Mouse (Mus musculus): Measurements from ENCODE around the gene Sod3. TPM values are rescaled to one million over a fixed set of nuclear protein-coding genes. Genes with fewer than 3 reads are reported as not detected.

The Sod3 gene
- polyA plus RNA-seq, 1 experiment from 2014 or later, result 0.14 TPM

DNA sequence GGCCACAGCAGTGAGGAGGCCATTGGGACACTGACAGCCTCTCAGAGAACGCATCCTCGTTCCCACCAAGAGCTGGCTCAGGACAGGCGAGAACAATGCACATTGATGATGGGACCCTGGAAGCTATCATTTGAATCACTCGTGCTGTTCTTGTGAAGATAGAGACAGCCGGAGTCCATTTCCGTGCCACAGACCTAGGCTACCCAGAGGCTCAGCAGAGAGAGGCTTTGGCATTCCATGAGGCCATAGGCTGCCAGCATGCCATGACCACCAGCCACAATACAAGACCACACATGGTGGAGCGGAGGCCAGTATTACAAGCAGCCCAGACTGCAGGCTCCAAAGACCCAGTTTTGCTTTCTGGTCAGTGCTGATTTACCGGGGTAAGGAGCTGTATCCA is 19.2 kb downstream of the Sod3 start:
- Histone ChIP-seq H3K9me3 (replicated peaks) (no peaks in the 10 kb centered on the region), H3K27me3 (replicated peaks) (no peaks in the 10 kb centered on the region), H3K9ac (no peak overlapping the region), H3K4me3 (no peak overlapping the region), H3K27ac (ENCODE audit: poor library complexity, severe bottlenecking) (no peak overlapping the region), H3K4me1 (replicated peaks) (no peaks in the 10 kb centered on the region), H3K4me2 (no peak overlapping the region), H3K36me3 (no peaks in the 10 kb centered on the region)
- 78% methylated on average over 8 of the region's 8 CpGs for WGBS
- ATAC-seq (ENCODE audit: insufficient number of reproducible peaks, low FRiP score), result no peak

DNA sequence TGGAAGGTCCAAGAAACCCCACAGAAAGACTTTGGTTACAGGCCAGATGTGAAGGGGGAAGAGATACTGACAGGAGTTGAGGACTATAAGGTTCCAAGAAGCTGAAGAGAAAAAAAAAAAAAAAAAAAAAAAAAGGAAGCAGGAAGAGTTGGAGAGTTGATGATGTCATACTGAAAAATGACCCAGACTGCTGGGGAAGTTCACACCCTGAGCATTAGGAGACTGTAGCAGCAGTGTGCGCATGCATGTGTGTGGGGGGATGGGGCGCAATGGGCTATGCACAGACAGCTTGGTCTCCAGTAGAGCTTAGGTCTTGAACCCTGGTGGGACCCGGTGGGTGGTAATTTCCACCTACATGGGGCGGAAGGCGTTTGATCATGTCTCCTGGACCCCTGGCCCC is 20.2 kb downstream of the Sod3 start:
- no peaks in the 10 kb centered on the region for H3K4me1 ChIP-seq (replicated peaks)
- ATAC-seq (ENCODE audit: insufficient number of reproducible peaks, low FRiP score), result no peak
- WGBS, result 74% methylated on average over 5 of the region's 5 CpGs
- no peaks in the 10 kb centered on the region for H3K27me3 ChIP-seq (replicated peaks)
- H3K36me3 ChIP-seq, result no peaks in the 10 kb centered on the region
- H3K27ac ChIP-seq (ENCODE audit: poor library complexity, severe bottlenecking), result no peak overlapping the region
- H3K9ac ChIP-seq, result no peak overlapping the region
- no peaks in the 10 kb centered on the region for H3K9me3 ChIP-seq (replicated peaks)
- H3K4me3 ChIP-seq, result no peak overlapping the region
- H3K4me2 ChIP-seq, result no peak overlapping the region

DNA sequence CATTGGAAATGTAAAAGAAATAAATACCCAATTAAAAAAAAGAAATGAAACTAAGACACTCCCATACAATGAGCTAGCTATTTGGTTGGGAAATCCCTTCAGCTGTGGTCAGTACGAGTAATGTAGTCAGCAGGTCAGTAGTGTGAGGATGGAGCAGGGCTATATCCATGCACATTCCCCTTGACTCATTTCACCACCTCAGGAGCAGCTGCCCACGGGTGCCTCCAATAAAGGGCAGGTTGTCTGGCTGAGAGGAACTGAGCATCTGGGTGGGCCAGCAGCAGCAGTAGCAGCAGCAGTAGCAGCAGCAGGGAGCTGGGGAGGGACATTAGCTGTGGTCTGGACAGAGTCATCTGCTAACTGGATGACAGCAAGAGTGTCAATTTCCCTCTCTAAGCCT is 22.4 kb downstream of the Sod3 start:
- no peaks in the 10 kb centered on the region for H3K4me1 ChIP-seq (replicated peaks)
- no peak overlapping the region for H3K4me2 ChIP-seq
- no peak overlapping the region for H3K4me3 ChIP-seq
- 0 out of 2 replicates have a peak, but pooled peaks cover 4% of the 10 kb centered on the region for H3K9me3 ChIP-seq (replicated peaks)
- no peak overlapping the region for H3K9ac ChIP-seq
- no peak for ATAC-seq (ENCODE audit: insufficient number of reproducible peaks, low FRiP score)
- WGBS, result 53% methylated on average over 2 of the region's 2 CpGs
- H3K36me3 ChIP-seq, result peaks cover 8% of the 10 kb centered on the region; the same call in 1 of the 2 replicates
- no peaks in the 10 kb centered on the region for H3K27me3 ChIP-seq (replicated peaks)
- no peak overlapping the region for H3K27ac ChIP-seq (ENCODE audit: poor library complexity, severe bottlenecking)

DNA sequence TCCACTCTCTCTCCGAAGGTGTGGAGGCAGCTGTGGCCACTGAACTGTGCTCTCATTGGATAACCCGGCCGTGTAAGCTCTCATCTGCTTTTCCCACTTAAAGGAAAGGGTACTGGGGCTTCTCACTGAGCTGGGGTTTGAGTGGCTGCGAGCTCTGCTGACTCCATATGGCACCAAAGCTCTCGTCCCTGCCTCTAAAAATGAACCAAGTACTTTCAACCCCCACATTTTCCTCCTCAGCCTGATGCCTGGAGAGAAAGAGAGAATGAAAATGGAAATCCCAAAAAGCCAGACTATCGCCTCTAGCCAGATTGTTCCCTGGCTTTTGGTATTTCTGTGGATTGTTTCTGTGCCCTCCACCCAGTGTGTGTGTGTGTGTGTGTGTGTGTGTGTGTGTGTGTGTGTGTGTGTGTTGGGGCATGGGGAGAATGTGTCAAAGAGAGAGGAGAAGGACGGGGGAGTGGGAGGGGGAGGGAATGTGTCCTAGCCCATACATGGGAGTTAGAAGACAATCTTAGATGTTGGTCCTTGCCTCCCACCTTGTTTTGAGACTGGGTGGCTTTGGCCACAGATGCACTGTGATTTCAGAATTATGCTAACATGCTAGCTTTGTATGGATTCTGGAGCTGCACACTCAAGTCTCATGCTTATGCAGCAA is 24.6 kb downstream of the Sod3 start:
- no peak for ATAC-seq (ENCODE audit: insufficient number of reproducible peaks, low FRiP score)
- 72% methylated on average over 7 of the region's 7 CpGs for WGBS

DNA sequence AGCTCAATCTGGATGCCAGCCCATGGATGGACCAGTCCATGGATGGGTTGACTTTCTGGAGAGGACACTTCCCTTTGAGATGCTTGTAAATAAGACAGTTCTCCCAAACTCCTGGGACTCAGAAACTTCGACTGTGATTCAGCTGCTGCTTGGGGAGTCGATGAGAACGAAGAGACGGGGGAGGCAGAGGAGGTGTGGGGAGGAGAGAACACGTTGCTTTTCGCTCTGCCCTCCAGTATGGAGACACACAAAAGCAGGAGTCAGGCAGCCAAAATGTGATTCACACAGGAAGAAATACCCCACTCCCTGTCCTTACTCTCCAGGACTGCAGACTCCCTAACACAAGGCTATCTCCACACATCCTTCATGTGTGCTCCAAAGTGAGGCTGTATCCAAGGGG is 26.8 kb downstream of the Sod3 start:
- 87% methylated on average over 6 of the region's 6 CpGs for WGBS
- Histone ChIP-seq H3K4me3 (no peak overlapping the region), H3K27ac (ENCODE audit: poor library complexity, severe bottlenecking) (no peak overlapping the region), H3K36me3 (peaks cover 8% of the 10 kb centered on the region; the same call in 1 of the 2 replicates), H3K27me3 (replicated peaks) (no peaks in the 10 kb centered on the region), H3K4me1 (replicated peaks) (no peaks in the 10 kb centered on the region), H3K9me3 (replicated peaks) (0 out of 2 replicates have a peak, but pooled peaks cover 4% of the 10 kb centered on the region), H3K9ac (no peak overlapping the region), H3K4me2 (no peak overlapping the region)
- ATAC-seq (ENCODE audit: insufficient number of reproducible peaks, low FRiP score), result no peak

More for the DNA sequence above, 24.6 kb downstream of the Sod3 start:
- Histone ChIP-seq H3K9ac (no peak overlapping the region), H3K36me3 (peaks cover 8% of the 10 kb centered on the region; the same call in 1 of the 2 replicates), H3K9me3 (replicated peaks) (0 out of 2 replicates have a peak, but pooled peaks cover 4% of the 10 kb centered on the region), H3K4me1 (replicated peaks) (no peaks in the 10 kb centered on the region), H3K4me3 (no peak overlapping the region), H3K27me3 (replicated peaks) (no peaks in the 10 kb centered on the region), H3K27ac (ENCODE audit: poor library complexity, severe bottlenecking) (no peak overlapping the region), H3K4me2 (no peak overlapping the region)

DNA sequence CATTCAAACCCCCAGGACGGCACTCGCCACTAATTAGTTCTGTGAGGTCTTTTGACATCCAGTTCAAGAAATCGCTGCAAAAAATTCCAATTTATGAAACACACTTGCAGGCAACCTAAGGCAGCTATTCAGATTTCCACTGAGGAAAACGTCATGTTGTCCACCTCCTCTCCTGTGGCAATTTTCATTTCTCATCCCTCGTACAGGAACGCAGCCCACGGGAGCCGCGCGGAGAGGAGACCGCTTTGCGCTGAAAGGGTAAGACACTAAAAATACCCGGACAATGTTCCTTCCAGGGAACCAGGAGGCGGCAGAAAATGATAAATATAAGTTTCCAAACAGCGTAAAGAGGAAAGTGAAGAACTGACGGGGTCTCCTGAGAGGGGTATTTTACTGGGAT is 27.9 kb downstream of the Sod3 start:
- no peaks in the 10 kb centered on the region for H3K27me3 ChIP-seq (replicated peaks)
- H3K4me1 ChIP-seq (replicated peaks), result no peaks in the 10 kb centered on the region
- H3K9me3 ChIP-seq (replicated peaks), result 0 out of 2 replicates have a peak, but pooled peaks cover 4% of the 10 kb centered on the region
- no peak overlapping the region for H3K27ac ChIP-seq (ENCODE audit: poor library complexity, severe bottlenecking)
- no peak overlapping the region for H3K9ac ChIP-seq
- no peak overlapping the region for H3K4me3 ChIP-seq
- 85% methylated on average over 16 of the region's 16 CpGs for WGBS
- no peak overlapping the region for H3K4me2 ChIP-seq
- no peak for ATAC-seq (ENCODE audit: insufficient number of reproducible peaks, low FRiP score)
- peaks cover 8% of the 10 kb centered on the region; the same call in 1 of the 2 replicates for H3K36me3 ChIP-seq

DNA sequence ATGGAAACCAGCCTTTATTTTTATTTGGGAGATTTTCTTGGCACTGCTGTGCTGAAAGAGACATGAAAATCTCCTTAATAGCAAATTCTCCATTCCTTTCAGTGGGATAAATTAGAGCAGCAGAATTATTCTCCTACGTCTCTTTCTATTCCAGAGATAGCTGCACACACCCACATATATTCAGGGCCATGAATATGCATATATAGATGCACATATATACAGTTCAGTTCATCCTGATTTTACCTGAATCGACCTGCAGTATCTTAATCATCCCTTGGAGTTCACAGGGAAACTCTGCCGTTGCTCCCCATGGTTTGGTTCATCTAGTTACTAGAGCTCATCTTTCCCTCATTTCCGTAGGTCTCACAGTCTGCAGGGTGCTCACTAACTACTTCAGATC is 30.2 kb downstream of the Sod3 start:
- Histone ChIP-seq H3K4me1 (replicated peaks) (no peaks in the 10 kb centered on the region), H3K27me3 (replicated peaks) (no peaks in the 10 kb centered on the region), H3K27ac (ENCODE audit: poor library complexity, severe bottlenecking) (no peak overlapping the region), H3K4me2 (no peak overlapping the region), H3K9ac (no peak overlapping the region), H3K4me3 (no peak overlapping the region), H3K9me3 (replicated peaks) (0 out of 2 replicates have a peak, but pooled peaks cover 4% of the 10 kb centered on the region), H3K36me3 (peaks cover 8% of the 10 kb centered on the region; the same call in 1 of the 2 replicates)
- ATAC-seq (ENCODE audit: insufficient number of reproducible peaks, low FRiP score), result no peak
- 75% methylated on average over 4 of the region's 4 CpGs for WGBS

DNA sequence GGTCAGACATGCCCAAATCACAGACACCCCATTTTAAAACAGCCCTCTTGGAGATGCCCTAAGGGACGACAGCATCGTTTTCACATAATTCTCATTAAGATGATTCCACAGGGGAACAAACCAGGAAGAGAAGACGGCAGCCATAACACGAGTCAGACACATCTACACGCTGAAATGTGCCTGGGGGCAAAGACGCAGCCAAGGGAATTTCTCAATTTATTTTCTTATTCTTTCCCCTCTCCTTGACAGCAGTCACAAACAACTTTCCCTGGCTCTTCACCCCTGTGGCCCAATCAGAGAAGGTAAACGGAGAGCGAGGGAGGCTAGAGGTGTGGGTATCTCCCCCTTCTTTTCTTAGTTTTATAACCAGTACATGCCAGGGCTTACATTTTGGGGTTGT is 40.8 kb downstream of the Sod3 start:
- Histone ChIP-seq H3K4me2 (no peak overlapping the region), H3K36me3 (no peaks in the 10 kb centered on the region), H3K4me1 (replicated peaks) (no peaks in the 10 kb centered on the region), H3K4me3 (no peak overlapping the region), H3K9ac (no peak overlapping the region), H3K27me3 (replicated peaks) (no peaks in the 10 kb centered on the region), H3K9me3 (replicated peaks) (no peaks in the 10 kb centered on the region), H3K27ac (ENCODE audit: poor library complexity, severe bottlenecking) (no peak overlapping the region)
- no peak for ATAC-seq (ENCODE audit: insufficient number of reproducible peaks, low FRiP score)
- WGBS, result 75% methylated on average over 8 of the region's 8 CpGs

DNA sequence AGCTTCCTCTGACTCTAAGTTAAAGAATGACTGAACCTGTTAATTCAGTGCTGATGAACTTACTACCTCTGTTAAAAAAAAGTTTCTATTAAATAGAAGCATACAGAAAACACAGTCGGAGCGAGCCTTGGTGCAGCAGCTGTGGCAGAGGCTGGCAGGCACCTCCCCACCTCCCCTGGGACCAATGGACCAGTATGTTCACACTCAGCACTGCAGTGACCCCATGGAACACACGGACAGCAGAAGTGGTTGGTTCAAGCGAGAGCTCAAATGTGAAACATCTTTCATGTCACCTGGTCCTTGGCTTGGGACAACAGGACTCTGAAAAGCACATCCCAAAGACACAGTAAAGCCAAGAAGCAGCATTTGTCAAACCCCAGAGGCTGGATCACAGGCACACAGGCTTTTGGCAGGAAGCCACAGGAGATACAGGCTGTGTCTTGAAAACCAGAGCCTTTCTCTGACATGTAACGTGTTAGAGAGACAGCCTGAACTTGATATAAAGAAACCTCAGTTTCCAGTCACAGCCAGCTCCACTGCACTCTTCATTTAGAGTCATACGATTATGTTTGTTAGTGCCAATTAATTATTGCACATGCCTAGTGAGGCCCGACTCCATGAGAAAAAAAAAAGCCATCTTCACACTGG is 45.2 kb downstream of the Sod3 start:
- 67% methylated on average over 7 of the region's 7 CpGs for WGBS
- Histone ChIP-seq H3K27ac (ENCODE audit: poor library complexity, severe bottlenecking) (no peak overlapping the region), H3K9ac (no peak overlapping the region), H3K4me1 (replicated peaks) (no peaks in the 10 kb centered on the region), H3K4me3 (no peak overlapping the region), H3K36me3 (no peaks in the 10 kb centered on the region), H3K4me2 (no peak overlapping the region), H3K27me3 (replicated peaks) (no peaks in the 10 kb centered on the region), H3K9me3 (replicated peaks) (no peaks in the 10 kb centered on the region)
- ATAC-seq (ENCODE audit: insufficient number of reproducible peaks, low FRiP score), result no peak

DNA sequence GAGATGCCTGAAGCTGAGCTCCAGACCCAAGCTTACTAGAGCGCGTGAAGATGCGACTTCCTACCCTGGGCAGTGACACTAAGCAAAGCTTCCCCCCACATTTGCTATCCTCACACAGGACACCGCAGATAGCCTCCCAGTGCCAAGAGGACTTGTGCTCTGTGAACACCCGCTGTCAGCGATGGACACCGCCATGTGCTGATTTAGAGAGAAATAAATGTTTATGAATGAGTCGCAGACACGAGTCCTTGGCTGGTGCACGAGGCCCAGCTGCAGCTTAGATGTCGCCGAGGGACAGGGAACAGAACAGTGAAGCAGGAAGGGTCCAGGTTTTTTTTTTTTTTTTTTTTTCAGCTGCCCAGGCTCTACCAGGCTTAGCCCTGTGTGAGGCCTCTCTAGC is 46.6 kb downstream of the Sod3 start:
- H3K27me3 ChIP-seq (replicated peaks), result no peaks in the 10 kb centered on the region
- H3K27ac ChIP-seq (ENCODE audit: poor library complexity, severe bottlenecking), result no peak overlapping the region
- ATAC-seq (ENCODE audit: insufficient number of reproducible peaks, low FRiP score), result no peak
- H3K9me3 ChIP-seq (replicated peaks), result no peaks in the 10 kb centered on the region
- no peak overlapping the region for H3K9ac ChIP-seq
- H3K36me3 ChIP-seq, result no peaks in the 10 kb centered on the region
- no peaks in the 10 kb centered on the region for H3K4me1 ChIP-seq (replicated peaks)
- no peak overlapping the region for H3K4me3 ChIP-seq
- 83% methylated on average over 12 of the region's 12 CpGs for WGBS
- no peak overlapping the region for H3K4me2 ChIP-seq

DNA sequence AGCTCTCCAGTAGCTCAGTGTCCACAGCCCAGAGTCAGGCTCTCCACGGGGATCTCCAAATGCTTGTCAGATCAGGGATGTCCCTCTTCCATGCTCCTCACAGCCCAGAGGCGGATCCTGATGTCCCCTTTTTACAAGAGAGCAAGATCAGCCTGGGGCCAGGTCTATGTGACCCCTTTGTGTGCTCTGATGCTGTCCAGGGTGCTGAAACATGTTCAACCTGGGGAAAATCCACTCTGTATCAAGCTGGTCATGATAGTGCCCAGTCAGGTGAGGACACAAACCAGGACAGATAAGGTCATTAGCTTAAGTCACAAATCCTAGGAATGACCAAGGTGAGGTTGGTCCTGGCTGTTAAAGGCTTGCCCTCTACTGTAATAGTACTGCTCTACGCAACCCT is 48.0 kb downstream of the Sod3 start:
- no peak overlapping the region for H3K4me2 ChIP-seq
- WGBS, result 59% methylated on average over 3 of the region's 3 CpGs
- no peak overlapping the region for H3K27ac ChIP-seq (ENCODE audit: poor library complexity, severe bottlenecking)
- H3K9ac ChIP-seq, result no peak overlapping the region
- no peak overlapping the region for H3K4me3 ChIP-seq
- no peaks in the 10 kb centered on the region for H3K27me3 ChIP-seq (replicated peaks)
- no peaks in the 10 kb centered on the region for H3K4me1 ChIP-seq (replicated peaks)
- ATAC-seq (ENCODE audit: insufficient number of reproducible peaks, low FRiP score), result no peak
- H3K9me3 ChIP-seq (replicated peaks), result no peaks in the 10 kb centered on the region
- no peaks in the 10 kb centered on the region for H3K36me3 ChIP-seq

All from heart, embryonic 12.5 days (tissue).